Mouse (Mus musculus) urinary bladder, adult 18-20 months (tissue): ENCODE data around the gene Smarcd2.

ENCODE experiments used
- DNase-seq, 2 experiments: peaks; one replicate each; pipeline ENCODE4 v3.0.0; 2022; ENCODE audit warnings: low spot score in 2 of 2, mixed read lengths in 2 of 2

Smarcd2 gene

DNA sequence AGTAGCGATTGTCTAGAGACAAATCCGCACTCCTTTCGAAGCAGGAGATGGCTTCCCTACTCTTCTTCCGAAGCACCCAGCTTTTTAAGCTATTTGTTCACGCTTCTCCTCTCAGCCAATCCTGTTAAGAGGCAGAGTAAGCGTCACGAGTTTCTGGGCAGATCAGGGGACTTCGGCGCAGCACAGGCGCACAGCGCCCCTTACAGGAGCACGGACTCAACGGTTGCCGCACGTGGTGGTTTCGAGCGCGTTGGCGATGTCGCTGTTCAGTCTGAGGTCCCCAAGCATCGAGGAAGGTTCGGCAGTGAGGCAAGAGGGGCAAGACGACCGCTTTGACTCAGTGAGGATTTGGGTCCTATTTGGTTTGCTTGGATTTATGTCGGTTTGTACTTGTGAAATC is 3.7 kb upstream of the Smarcd2 start, which contains the start of gene Tcam1:
Tcam1 (plus strand) TSS at position 219 of the 400 bp plus-strand sequence.
- DNase-seq: peak; percentile 89

DNA sequence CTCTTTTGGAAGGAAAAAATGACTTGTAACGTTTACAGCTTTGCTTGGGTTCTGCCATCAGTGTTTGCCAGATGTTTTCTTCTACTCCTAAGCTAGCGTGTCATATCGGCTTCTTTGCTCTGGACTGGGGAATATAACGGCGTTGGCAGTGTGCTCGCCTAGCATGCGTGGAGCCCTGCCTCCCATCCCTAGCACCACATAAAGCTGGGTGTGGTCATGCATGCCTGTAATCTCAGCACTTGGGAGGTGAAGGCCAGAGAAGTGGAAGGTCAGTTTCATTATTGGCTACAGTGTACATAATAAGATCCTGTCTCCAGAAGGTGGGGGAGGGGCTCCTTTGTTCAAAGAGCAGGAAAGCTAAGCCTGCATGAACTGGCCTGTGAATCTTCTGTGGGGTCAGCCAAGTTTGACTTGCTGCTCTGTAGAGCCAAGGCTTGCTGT is 2.2 kb upstream of the Smarcd2 start:
- DNase-seq: peak in 1 of 2 experiments; percentile 60

DNA sequence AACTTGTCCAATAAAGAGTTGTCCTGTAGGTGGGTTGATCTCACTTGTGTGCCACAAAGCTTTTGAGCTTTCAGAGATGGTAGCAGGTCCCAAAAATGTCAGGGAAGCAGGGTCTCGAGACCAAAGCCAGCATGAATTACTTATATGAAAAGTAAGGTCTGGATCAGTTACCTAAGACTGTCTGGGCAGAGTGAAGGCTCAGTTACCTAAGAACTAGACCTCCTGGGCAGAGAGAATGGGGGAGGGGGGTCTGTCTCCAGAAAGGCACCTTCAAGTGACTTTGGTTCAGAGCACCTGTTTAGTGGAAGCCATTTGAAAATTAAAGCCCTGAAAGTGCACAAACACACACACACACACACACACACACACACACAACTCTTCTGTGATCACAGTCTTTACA is 1.6 kb upstream of the Smarcd2 start:
- no peak for DNase-seq

DNA sequence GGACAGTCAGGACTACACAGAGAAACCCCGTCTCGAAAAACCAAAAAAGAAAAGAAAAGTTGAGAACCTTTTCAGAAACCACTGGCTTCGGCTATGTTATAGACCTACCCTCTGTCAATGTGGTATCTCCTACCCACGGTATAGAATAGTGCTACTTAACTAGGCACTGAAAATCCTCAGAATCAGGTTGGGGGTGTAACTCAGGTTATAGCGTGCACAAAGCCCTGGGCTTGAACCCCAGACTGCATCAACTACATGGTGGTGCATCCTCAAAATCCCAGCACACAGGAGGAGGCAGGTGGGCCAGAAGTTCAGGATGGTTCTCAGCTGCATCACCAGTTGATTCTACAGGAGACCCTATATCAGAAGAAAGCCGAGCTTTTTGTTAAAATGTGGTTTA is 1.0 kb upstream of the Smarcd2 start:
- no peak for DNase-seq

DNA sequence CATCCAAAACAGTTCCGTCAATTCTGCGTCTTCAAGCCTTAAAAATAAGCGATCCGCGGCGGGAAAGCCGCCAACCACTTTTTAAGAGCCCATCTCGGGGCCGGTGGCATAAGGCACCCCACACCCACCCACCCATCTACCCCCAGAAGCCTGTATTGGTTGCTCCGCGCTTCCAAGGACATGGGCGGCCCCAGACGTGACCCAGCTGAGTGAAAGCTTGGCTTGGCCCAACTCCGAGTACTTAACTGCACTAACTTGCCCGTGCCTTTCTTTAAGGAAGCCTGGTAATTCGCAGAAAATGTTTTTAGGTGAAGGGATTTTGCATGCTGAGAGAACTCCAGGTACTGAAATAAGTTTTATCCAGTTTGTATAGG is 526 bp upstream of the Smarcd2 start:
- no peak for DNase-seq

DNA sequence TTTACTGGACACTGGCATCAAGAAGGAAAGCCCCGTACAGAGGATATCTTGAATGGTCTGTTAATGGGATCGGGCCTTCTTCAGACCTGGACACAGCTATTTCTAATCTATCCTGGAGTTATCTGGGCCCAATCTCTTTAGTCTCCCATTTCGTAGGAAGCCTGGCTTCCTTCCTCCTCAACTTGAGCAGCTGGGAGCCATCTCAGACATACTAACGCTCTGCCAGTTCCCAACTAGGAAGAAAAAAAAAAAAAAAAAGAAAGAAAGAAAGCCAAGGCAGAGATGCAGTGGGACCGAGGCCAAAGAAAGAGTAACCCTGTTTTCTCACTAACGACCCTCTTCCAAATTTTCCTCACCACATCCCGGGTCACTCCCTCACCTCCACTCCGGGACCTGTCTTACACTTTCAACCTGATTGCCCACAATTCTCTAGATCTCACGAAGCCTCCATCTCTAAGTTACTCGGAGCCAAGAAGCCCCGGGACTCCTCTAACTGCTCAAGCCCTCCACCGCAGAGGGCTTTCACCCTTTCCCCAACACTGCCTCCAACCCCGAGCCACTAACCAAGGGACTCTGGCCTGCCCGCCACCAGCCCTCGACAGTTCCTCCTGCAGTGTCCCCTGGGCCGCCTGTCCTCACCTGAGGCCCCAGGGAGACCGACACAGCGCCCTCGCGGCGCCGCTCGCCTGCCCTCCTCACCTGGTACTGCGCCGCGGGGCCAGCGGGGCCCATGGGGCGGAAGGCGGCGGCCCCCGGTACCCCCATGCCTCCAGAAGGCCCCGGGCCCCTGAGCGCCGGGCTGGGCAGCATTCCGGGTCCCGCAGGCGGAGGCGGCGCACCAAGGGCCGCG is 753 bp downstream of the Smarcd2 start:
- DNase-seq: peak in 1 of 2 experiments; percentile 59

DNA sequence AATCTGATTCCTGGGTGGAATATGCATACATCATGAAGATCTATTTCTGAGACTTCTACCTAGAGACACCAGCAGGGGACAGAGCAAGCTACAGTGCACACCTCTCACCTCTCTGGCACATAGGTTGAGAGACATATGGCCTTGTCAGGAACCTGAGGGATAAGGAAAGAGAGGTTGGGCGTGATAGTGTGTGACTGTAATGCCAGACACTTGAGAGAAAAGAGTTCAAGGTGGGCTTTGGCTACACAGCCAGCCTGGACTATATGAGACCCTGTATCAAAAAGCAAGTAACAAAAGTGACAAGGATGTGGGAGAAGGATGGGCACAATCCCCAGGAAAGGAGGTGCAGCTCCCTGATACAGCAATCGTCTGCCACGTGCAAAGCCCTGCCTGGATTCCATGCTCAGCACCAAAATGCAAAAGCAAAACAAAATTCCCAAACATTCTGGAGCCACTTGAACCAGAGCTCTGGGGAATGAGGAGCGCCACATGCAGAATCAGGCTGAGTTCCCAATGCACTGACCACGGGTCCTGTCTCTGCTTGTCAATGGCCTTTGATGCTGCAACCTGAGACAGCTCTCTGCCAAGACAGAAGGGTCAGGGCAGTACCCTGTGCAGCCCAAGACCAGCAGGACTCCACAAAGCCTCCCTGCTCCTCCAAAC is 1.5 kb downstream of the Smarcd2 start:
- peak in 1 of 2 experiments; percentile 34 for DNase-seq

DNA sequence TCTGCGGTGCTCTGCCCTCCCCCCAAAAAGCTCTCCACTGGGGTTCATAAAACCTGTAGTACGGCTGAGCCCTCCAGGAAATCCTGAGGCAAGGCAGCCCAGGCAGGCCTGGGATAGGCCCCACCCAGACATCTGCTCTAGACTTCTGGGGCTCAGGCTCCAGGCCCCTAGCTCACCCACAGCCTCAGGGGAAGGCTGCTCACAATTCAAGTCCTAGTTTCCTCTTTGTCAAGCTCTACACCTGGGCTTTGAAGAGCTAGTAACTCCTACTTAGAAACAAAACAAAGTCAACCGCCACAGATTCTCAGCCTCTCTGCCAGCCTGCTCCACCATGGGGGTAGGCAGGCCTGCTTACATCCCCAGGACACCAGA is 3.7 kb downstream of the Smarcd2 start:
- DNase-seq: peak in 1 of 2 experiments; percentile 33

DNA sequence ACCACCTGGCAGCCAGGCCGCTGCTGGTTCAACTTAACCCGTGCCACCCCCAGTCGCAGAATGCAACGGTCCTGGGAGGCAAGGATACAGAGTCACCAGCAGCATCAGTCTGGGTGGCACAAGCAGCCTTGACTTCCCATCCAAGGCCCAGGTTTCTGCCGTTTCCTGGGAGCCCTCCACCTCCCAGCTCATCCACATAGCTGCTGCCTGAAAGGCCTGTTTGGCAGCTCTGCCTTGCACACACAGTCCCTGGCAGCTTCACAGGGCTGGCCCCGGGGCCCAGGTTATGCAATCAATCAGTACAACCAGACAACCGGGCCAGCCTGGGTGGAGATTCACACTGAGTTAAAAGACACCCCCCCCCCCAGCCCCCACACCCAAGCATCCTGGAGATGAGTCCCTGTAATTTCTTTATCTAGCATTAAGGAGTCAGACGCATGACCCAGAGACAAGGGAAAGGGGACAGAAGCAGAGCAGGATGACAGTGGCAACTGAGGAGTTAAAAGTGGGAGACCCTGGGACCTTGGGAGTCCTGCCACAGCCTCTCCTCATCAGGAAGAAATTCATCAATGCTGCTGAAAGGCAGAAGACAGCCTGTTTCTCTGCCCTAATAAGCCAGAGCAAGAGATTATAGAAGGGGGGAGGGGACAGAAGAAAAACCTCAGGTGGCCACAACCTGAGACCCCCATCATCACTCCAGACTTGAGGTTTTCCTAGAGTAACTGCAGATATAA is 4.3 kb downstream of the Smarcd2 start:
- DNase-seq: peak; percentile 49 to 88

DNA sequence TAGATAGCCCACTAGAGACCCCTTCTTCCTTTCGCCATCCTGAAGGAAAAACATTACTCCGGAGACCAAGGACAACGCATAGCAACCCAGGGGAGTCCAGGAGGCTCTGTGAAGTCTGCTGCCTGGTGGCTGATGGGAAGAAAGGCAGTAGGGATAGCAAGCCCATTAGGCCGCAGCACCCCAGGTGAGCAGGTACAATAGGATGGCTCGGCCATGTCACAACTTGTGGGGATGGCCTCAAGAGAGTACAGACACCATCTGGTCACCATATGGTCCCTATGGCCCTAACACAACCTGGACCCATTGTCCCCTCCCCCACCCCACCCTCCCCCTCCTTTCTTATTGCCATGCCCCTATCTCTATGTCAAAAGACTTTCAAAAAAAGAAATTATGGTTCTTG is 4.9 kb downstream of the Smarcd2 start:
- no peak for DNase-seq

DNA sequence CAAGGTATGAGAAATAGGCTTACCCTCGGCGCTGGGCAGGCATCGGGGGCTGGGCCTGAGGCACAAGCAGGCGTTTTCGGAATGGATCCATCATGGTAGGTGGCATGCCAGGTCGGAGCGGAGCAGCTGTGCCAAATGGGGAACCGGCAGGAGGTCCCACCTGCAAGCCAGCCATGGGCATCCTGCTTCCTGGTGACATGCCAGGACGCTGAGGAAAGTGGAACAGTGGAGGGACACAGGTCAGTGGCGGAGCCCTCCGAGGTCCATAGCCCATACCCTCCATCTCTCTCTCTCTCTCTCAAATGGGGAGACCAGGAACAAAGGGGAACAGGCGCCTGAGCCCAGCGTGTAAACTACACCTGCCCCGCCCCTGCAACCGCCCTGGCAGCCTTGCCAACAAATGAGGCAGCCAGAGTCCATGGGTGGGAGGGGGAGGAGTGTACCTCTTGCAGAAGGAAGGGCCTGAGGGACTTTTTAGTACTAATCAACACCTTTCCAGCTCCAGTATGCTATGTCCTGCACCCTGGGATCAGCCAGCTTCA is 5.4 kb downstream of the Smarcd2 start:
- DNase-seq: peak; percentile 62 to 78

DNA sequence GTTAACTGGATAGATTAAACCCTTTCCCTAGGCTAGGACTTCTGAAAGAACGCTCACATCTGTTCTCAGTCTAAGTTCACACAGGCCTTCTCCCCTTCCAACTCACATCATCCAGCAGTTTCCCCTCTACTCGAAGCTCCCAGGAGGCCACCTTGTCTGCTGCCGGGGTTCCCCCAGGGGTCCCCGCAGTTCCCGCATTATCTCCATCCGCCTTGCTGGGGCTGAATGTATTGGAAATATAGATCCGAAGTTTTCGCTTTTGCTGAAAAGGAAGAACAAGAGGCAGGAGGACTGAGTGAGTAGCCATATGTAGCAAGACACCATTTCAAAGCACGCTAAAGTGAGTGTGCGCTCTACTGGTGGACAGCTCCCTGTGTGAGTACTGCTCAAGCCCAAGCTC is 6.3 kb downstream of the Smarcd2 start:
- DNase-seq: no peak

DNA sequence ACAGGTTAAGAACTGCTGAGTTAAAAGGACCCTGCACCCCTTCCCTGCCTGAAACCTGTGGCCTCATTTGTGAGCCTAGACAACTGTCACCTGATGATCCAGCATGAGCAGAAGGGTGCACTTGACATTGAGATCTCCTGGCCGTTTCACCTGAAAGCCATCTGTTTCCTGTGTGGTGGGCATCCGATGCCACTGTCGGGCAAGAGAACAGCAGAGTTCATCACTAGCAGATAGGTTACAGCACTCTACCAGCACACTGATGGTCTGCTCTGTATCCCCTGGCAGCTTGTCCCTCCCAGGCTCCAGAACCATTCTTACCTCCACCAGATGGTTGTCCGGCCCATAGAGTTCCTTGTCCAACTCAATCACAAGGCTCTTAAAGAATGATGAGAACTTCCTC is 7.2 kb downstream of the Smarcd2 start:
- DNase-seq: no peak

DNA sequence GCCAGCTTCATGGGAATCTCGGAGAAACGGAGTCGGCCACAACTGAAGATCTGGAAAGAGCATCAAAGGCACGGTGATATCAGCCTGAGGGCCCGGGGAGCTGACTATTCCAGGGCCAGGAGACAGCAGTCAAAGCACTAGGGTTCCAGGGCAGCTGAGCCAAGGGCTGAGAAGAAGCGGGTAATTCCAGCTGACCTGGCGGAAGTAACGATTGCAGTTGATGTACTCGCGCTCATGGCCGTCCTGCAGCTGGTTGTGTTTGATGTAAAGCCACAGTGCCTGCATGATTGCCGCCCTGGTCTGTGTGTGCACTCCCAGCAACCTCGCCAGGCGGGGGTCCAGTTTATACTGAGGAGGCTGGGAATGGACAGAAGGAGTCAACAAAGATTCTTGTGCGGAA is 7.8 kb downstream of the Smarcd2 start:
- DNase-seq: no peak

DNA sequence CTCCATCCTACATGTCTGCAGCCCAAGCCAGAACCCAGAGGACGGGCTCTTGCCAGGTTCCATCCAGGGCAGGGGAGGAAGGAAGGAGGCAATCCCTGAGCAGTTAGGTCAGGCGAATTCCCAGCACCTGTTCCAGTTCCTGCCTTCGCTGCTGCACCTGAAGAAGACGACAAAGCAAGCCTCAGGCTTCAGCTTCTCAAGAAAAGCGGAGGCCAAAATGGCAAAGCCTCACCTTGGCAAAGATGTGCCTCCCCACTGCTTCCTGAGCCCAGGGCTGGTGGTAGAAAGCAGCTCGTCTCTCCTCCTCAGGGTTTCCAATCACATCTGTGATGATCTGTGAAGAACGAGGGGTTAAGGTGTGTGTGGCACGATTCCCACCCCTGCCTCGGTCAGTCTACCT is 8.8 kb downstream of the Smarcd2 start:
- no peak for DNase-seq

DNA sequence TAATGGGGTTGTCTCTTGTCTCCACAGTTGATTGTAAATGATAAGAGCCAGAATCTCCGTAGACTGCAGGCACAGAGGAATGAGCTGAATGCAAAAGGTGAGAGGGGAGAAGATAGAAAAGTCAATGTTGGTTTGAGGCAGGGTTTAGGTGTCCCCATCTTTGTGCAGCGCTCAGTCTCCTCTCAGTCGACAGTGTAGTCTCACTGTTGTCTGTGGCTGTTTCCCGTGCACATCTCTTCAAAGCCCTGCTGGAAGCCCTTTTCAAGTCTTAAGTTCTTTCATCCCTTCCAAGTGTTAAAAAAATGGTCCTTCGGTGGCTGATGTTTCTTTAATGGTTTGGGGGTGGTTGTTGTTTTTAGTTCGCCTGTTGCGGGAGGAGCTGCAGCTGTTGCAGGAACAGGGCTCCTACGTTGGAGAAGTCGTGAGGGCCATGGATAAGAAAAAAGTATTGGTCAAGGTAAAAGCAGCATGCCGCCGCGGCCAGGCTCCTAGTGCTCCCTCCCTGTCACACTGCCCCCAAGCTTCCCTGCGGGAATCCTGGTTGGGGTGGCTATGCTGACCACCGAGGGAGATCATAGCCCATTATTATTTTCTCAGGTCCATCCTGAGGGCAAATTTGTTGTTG is 11.8 kb downstream of the Smarcd2 start:
- no peak for DNase-seq

DNA sequence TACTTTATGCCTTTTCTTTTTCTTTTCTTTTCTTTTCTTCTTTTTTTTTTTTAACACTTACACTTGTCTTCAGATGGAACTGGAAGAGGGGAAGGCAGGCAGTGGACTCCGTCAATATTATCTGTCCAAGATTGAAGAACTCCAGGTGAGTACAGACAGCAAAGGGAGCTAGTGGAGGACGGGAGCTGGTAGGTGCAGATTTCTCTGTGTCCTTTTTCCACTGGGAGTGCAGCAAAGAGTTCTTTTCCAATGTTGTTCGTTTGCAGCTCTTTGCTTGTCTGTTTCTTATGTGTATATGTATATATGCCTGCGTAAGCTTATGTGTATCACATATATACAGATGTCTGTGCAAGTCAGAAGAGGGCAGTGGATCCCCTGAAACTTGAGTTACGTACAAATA is 16.0 kb downstream of the Smarcd2 start:
- no peak for DNase-seq

DNA sequence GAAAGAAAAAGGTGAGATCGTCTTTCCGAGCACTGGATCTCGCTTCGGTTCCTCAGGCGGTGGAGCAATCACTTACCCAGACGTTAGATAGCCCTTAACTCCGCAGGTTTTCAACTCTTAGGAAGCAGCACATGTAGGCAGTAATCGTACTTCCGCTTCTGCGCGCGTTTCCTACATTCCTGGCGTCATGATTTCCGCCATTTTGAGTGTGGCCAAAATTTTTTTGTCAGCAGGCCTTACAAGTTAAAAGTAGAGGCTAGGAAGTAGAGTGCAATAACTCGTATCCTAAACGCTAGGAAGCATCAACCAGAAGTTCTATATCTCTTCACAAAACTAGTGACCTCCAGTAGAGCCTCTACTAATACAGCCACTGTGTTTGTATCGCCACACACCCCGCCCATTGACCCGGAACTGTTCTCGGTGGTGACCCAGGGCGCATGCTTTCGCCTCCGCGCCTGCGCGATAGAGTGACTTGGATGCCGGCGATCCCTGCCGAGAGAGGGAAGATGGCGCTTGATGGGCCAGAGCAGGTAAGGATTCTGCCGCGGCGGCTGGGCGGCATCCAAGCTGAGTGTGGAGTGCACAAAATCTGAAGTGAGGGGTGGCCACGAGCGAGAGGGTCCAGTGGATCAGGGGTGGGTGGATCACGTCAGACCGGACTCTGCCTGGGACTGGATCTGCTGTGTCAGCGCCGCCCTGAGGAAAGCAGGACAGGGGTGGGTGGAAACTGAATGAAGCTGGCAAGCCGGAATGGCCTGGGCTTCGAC is 16.9 kb downstream of the Smarcd2 start, which contains the start of the genes Ftsj3 and Psmc5:
Ftsj3 (minus strand) TSS at position 395 of the 767 bp plus-strand sequence.
Psmc5 (plus strand) TSS at position 470 of the 767 bp plus-strand sequence.
- DNase-seq: peak; percentile 96 to 97

DNA sequence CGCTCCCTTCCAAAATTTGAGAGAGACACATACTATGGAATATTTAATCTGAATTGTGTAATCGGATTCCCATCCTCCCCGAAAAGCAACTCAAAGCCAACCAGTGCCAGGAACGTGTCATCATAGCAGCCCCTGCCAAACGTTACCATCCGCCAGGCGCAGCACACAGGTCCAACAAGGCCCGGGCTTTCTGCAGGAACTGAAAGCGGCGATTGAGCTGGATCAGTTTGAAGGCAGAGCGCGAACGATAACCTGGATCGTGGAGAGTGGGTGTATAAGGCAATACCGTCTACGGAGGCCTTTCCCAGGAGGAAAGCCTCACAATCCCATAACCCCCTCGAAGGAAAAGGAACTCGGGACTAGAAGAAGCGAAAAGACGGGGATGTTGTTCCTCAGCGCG is 17.6 kb downstream of the Smarcd2 start:
- DNase-seq: no peak

DNA sequence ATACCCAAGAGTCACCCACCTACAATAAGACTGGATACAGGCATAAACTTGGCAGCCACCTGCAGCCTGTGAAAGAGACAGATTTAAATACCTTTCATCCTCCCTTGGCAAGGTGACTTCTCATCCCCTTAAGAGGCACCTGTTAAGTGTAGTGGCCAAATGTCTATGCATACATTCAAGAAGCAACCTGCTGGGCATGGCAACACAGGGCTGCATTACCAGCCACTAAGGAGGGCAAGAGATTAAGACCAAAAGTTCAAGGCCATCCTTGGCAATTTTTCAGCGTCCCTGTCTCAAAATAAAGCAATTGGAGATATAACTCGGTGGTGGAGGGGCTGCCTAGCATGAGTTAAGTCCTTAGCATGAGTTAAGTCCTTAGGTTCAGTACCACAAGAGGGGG is 18.0 kb downstream of the Smarcd2 start:
- no peak for DNase-seq

DNA sequence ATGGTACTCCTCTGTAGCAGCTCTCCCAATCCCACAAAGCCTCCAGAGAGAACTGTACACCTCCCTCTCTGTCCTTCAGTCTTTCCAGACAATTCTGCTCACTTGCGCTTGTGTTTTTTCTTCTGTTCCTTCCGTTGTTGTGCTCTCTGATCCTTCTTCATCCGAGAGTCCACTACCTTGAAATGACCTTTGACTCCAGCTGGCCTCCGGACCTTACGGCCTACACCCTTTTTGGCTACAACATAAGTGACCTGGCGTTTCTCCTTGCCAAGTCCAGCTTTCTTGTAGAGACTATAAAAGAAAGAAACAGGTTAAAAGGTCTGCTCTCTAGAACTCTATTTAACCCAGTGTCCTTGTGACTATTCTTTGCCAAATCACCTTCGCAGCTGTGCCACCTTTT is 23.4 kb downstream of the Smarcd2 start:
- DNase-seq: no peak
